Mouse (Mus musculus) spleen, adult 2 months (tissue): ENCODE results near the gene Itga2b.

Experiments used
- CTCF ChIP-seq: fragments of 200-500 bp; IDR thresholded peaks from 2 replicates; pipeline ENCODE4 v1.5.1; 2011; ENCODE audit warnings: mild to moderate bottlenecking, inconsistent platforms; ENCODE audit not compliant: insufficient read depth, insufficient read length, insufficient replicate concordance; ENCODE audit errors: extremely low read depth
- POLR2A ChIP-seq: fragments of 200-500 bp; IDR thresholded peaks from 2 replicates; pipeline ENCODE4 v1.6.1; 2011; ENCODE audit warnings: low read depth, low read length, inconsistent platforms

- TF ChIP-seq CTCF: no peak
- no peak for TF ChIP-seq POLR2A
Measured at GRCm38 (mm10) chr11:102467041-102467631, 2.8 kb downstream of the Itga2b start.
